Mouse (Mus musculus): ENCODE measurements around the gene Dcaf8.
"Not testable (repeated sequence)": the region's sequence is repeated elsewhere in the genome, so short reads cannot be mapped to it uniquely, and the experiment has no call there.

Dcaf8 gene

GRCm38 (mm10) chr1:172217148-172217547 is 69.3 kb downstream of the Dcaf8 start:
- in situ Hi-C loops (cut with MboI, MseI) = no loop called here

GRCm38 (mm10) chr1:172218164-172218910 is 70.5 kb downstream of the Dcaf8 start:
- in situ Hi-C loops (cut with MboI, MseI) = no loop called here

GRCm38 (mm10) chr1:172219451-172220406 is 71.8 kb downstream of the Dcaf8 start, which contains the start of gene Casq1:
Gene Casq1, minus strand, starts transcription at chr1:172219868.
- in situ Hi-C loops (cut with MboI, MseI) = loop anchor here in 1 of 2 experiments (5.0 kb wide), 1 partner anchor 88 kb away; no protein-coding TSS in a partner anchor

- in situ Hi-C loops (cut with MboI, MseI) = loop anchor here in 1 of 2 experiments (5.0 kb wide), 1 partner anchor 87 kb away; no protein-coding TSS in a partner anchor
These were observed 72.5 kb downstream of the Dcaf8 start for GRCm38 (mm10) chr1:172220414-172220813.

- in situ Hi-C loops (cut with MboI, MseI) = loop anchor here in 1 of 2 experiments (5.0 kb wide), 1 partner anchor 86 kb away; no protein-coding TSS in a partner anchor
These were observed 73.6 kb downstream of the Dcaf8 start for GRCm38 (mm10) chr1:172221297-172222063.

GRCm38 (mm10) chr1:172228209-172228608 is 80.3 kb downstream of the Dcaf8 start:
- in situ Hi-C loops (cut with MboI, MseI) = no loop called here

- in situ Hi-C loops (cut with MboI, MseI) = no loop called here
These were observed 81.3 kb downstream of the Dcaf8 start for GRCm38 (mm10) chr1:172229215-172229614.

GRCm38 (mm10) chr1:172240945-172241708 is 93.2 kb downstream of the Dcaf8 start:
- in situ Hi-C loops (cut with MboI, MseI) = no loop called here

GRCm38 (mm10) chr1:172242401-172242800 is 94.5 kb downstream of the Dcaf8 start:
- in situ Hi-C loops (cut with MboI, MseI) = no loop called here

GRCm38 (mm10) chr1:172243547-172244205 is 95.8 kb downstream of the Dcaf8 start:
- in situ Hi-C loops (cut with MboI, MseI) = no loop called here

- in situ Hi-C loops (cut with MboI, MseI) = not testable (repeated sequence)
These were observed 96.8 kb downstream of the Dcaf8 start for GRCm38 (mm10) chr1:172244645-172245044.
